Mouse (Mus musculus) stomach, embryonic 15.5 days (tissue): ENCODE data around the gene Zfp423. TPM values are rescaled to one million over a fixed set of nuclear protein-coding genes. Genes with fewer than 3 reads are reported as not detected.

Experiments used
- ATAC-seq: fragments of 200-750 bp; cut with Nextera tagmentation; 2 replicates; pipeline ENCODE4 v1.8.0; 2017; ENCODE audit warnings: low read depth, moderate number of reproducible peaks, moderate TSS enrichment; ENCODE audit not compliant: insufficient read depth, low FRiP score
- H3K27ac ChIP-seq: fragments of 300-500 bp; sonication (generic); 2 replicates; pipeline ENCODE4 v1.5.1; 2015; ENCODE audit warnings: mild to moderate bottlenecking, inconsistent platforms
- H3K27me3 ChIP-seq: fragments of 300-500 bp; sonication (generic); replicated peaks from 2 replicates; pipeline ENCODE4 v1.6.1; 2015; ENCODE audit warnings: inconsistent platforms
- H3K36me3 ChIP-seq: fragments of 300-500 bp; sonication (generic); 2 replicates; pipeline ENCODE4 v1.6.1; 2015; ENCODE audit warnings: inconsistent platforms
- H3K4me1 ChIP-seq: fragments of 300-500 bp; sonication (generic); 2 replicates; pipeline ENCODE4 v1.6.1; 2015; ENCODE audit warnings: inconsistent platforms
- H3K4me2 ChIP-seq: fragments of 300-500 bp; sonication (generic); 2 replicates; pipeline ENCODE4 v1.6.1; 2015; ENCODE audit warnings: mild to moderate bottlenecking, inconsistent platforms
- H3K4me3 ChIP-seq: fragments of 300-500 bp; sonication (generic); replicated peaks from 2 replicates; pipeline ENCODE4 v1.5.1; 2015; ENCODE audit warnings: inconsistent platforms
- H3K9ac ChIP-seq: fragments of 300-500 bp; sonication (generic); 2 replicates; pipeline ENCODE4 v1.6.1; 2015; ENCODE audit warnings: inconsistent platforms
- H3K9me3 ChIP-seq: fragments of 300-500 bp; sonication (generic); 2 replicates; pipeline ENCODE4 v1.6.1; 2016; ENCODE audit warnings: inconsistent platforms
- WGBS: fragments of 180-500 bp; shearing (Covaris S2); methylation state at CpG from one replicate; pipeline ENCODE4 v1.1.7; 2015; 5-methylcytosine and 5-hydroxymethylcytosine counted together
- polyA plus RNA-seq: library from polyadenylated mRNA; unstranded; fragments of >200 nt; fragmentation: Nextera tagmentation; extraction: Ambion mirVana; gene quantifications from 2 replicates; pipeline ENCODE4 v1.2.1, GENCODE M21; 2015

Zfp423 gene
- polyA plus RNA-seq, 1 experiment from 2014 or later, result 9.3 TPM

- Histone ChIP-seq H3K9ac (peak overlapping the region; percentile 11; the same call in 1 of the 2 replicates), H3K27ac (no peak overlapping the region)
- 0 out of 2 replicates have a peak, but pooled peaks have one; percentile 17 for ATAC-seq
These were observed 295.8 kb downstream of the Zfp423 start for GRCm38 (mm10) chr8:87663349-87664216.

GRCm38 (mm10) chr8:87662811-87663341 is 296.5 kb downstream of the Zfp423 start:
- Histone ChIP-seq H3K4me1 (peaks cover 24% of the 10 kb centered on the region), H3K36me3 (no peaks in the 10 kb centered on the region), H3K9ac (peak overlapping the region; percentile 19; the same call in 1 of the 2 replicates), H3K27ac (no peak overlapping the region), H3K4me3 (peak overlapping the region; percentile 25), H3K27me3 (peaks cover 35% of the 10 kb centered on the region), H3K4me2 (peak overlapping the region; percentile 55), H3K9me3 (no peaks in the 10 kb centered on the region)
- ATAC-seq, result no peak
- WGBS, result 11% methylated on average over 25 of the region's 25 CpGs

More at GRCm38 (mm10) chr8:87663349-87664216, 295.8 kb downstream of the Zfp423 start:
- no peaks in the 10 kb centered on the region for H3K36me3 ChIP-seq
- peak overlapping the region; percentile 25 for H3K4me3 ChIP-seq
- peaks cover 35% of the 10 kb centered on the region for H3K27me3 ChIP-seq
- no peaks in the 10 kb centered on the region for H3K9me3 ChIP-seq
- peaks cover 24% of the 10 kb centered on the region for H3K4me1 ChIP-seq
- H3K4me2 ChIP-seq, result peak overlapping the region; percentile 55
- WGBS, result 15% methylated on average over 18 of the region's 18 CpGs

GRCm38 (mm10) chr8:87662307-87662771 is 297.1 kb downstream of the Zfp423 start:
- peak overlapping the region; percentile 55 for H3K4me2 ChIP-seq
- H3K9me3 ChIP-seq, result no peaks in the 10 kb centered on the region
- peaks cover 35% of the 10 kb centered on the region for H3K27me3 ChIP-seq
- ATAC-seq, result no peak
- no peak overlapping the region for H3K27ac ChIP-seq
- WGBS, result 25% methylated on average over 27 of the region's 27 CpGs
- H3K36me3 ChIP-seq, result no peaks in the 10 kb centered on the region
- H3K4me3 ChIP-seq, result peak overlapping the region; percentile 25
- peaks cover 24% of the 10 kb centered on the region for H3K4me1 ChIP-seq
- H3K9ac ChIP-seq, result no peak overlapping the region

- no peak overlapping the region for H3K9ac ChIP-seq
- WGBS, result 38% methylated on average over 34 of the region's 34 CpGs
- H3K4me2 ChIP-seq, result peak overlapping the region; percentile 47
- H3K36me3 ChIP-seq, result no peaks in the 10 kb centered on the region
- H3K4me1 ChIP-seq, result peaks cover 29% of the 10 kb centered on the region
- H3K9me3 ChIP-seq, result no peaks in the 10 kb centered on the region
- H3K27me3 ChIP-seq, result peaks cover 35% of the 10 kb centered on the region
- ATAC-seq, result no peak
- H3K27ac ChIP-seq, result no peak overlapping the region
- no peak overlapping the region for H3K4me3 ChIP-seq
These were observed 298.2 kb downstream of the Zfp423 start for GRCm38 (mm10) chr8:87660916-87661910.

GRCm38 (mm10) chr8:87660029-87660915 is 299.1 kb downstream of the Zfp423 start:
- H3K9ac ChIP-seq, result no peak overlapping the region
- no peak overlapping the region for H3K27ac ChIP-seq
- WGBS, result 12% methylated on average over 43 of the region's 43 CpGs
- peaks cover 29% of the 10 kb centered on the region for H3K4me1 ChIP-seq
- no peak for ATAC-seq
- peaks cover 35% of the 10 kb centered on the region for H3K27me3 ChIP-seq
- peak overlapping the region; percentile 23 for H3K4me3 ChIP-seq
- peak overlapping the region; percentile 47 for H3K4me2 ChIP-seq
- H3K9me3 ChIP-seq, result no peaks in the 10 kb centered on the region
- H3K36me3 ChIP-seq, result no peaks in the 10 kb centered on the region

- no peak overlapping the region for H3K4me2 ChIP-seq
- no peaks in the 10 kb centered on the region for H3K9me3 ChIP-seq
- H3K4me3 ChIP-seq, result no peak overlapping the region
- H3K36me3 ChIP-seq, result no peaks in the 10 kb centered on the region
- H3K9ac ChIP-seq, result no peak overlapping the region
- peaks cover 21% of the 10 kb centered on the region for H3K4me1 ChIP-seq
- H3K27ac ChIP-seq, result no peak overlapping the region
- ATAC-seq, result no peak
- WGBS, result 72% methylated on average over 4 of the region's 4 CpGs
- peaks cover 20% of the 10 kb centered on the region for H3K27me3 ChIP-seq
These were observed 301.9 kb downstream of the Zfp423 start for GRCm38 (mm10) chr8:87657488-87657887.

GRCm38 (mm10) chr8:87656484-87657230 is 302.7 kb downstream of the Zfp423 start:
- no peak overlapping the region for H3K9ac ChIP-seq
- ATAC-seq, result peak; percentile 89

GRCm38 (mm10) chr8:87655946-87656345 is 303.4 kb downstream of the Zfp423 start:
- peak overlapping the region; percentile 85 for H3K4me2 ChIP-seq
- peaks cover 11% of the 10 kb centered on the region for H3K4me1 ChIP-seq
- no peaks in the 10 kb centered on the region for H3K36me3 ChIP-seq
- ATAC-seq, result no peak
- H3K9me3 ChIP-seq, result no peaks in the 10 kb centered on the region
- peaks cover 8% of the 10 kb centered on the region for H3K27me3 ChIP-seq
- 78% methylated on average over 9 of the region's 9 CpGs for WGBS
- H3K4me3 ChIP-seq, result no peak overlapping the region
- H3K9ac ChIP-seq, result no peak overlapping the region
- no peak overlapping the region for H3K27ac ChIP-seq

More at GRCm38 (mm10) chr8:87656484-87657230, 302.7 kb downstream of the Zfp423 start:
- no peak overlapping the region for H3K27ac ChIP-seq
- no peaks in the 10 kb centered on the region for H3K9me3 ChIP-seq
- peaks cover 15% of the 10 kb centered on the region for H3K27me3 ChIP-seq
- H3K36me3 ChIP-seq, result no peaks in the 10 kb centered on the region
- H3K4me2 ChIP-seq, result peak overlapping the region; percentile 85
- WGBS, result 6% methylated on average over 35 of the region's 35 CpGs
- H3K4me1 ChIP-seq, result peaks cover 18% of the 10 kb centered on the region
- peak overlapping the region; percentile 47 for H3K4me3 ChIP-seq

- Histone ChIP-seq H3K27ac (no peak overlapping the region), H3K9me3 (no peaks in the 10 kb centered on the region), H3K27me3 (no peaks in the 10 kb centered on the region), H3K9ac (no peak overlapping the region), H3K4me3 (no peak overlapping the region), H3K4me1 (peaks cover 4% of the 10 kb centered on the region; the same call in 1 of the 2 replicates), H3K36me3 (no peaks in the 10 kb centered on the region), H3K4me2 (no peak overlapping the region)
- WGBS, result 86% methylated on average over 9 of the region's 9 CpGs
- no peak for ATAC-seq
These were observed 311.6 kb downstream of the Zfp423 start for GRCm38 (mm10) chr8:87647781-87648180.

GRCm38 (mm10) chr8:87645829-87646483 is 313.4 kb downstream of the Zfp423 start:
- H3K4me3 ChIP-seq, result no peak overlapping the region
- no peaks in the 10 kb centered on the region for H3K27me3 ChIP-seq
- H3K4me1 ChIP-seq, result peaks cover 4% of the 10 kb centered on the region; the same call in 1 of the 2 replicates
- H3K9ac ChIP-seq, result no peak overlapping the region
- peak; percentile 35; the same call in 1 of the 2 replicates for ATAC-seq
- H3K27ac ChIP-seq, result no peak overlapping the region
- H3K9me3 ChIP-seq, result no peaks in the 10 kb centered on the region
- H3K36me3 ChIP-seq, result no peaks in the 10 kb centered on the region
- H3K4me2 ChIP-seq, result no peak overlapping the region
- 70% methylated on average over 5 of the region's 5 CpGs for WGBS
